Mouse (Mus musculus): Measurements from ENCODE around the gene Gmpr. TPM values are rescaled to one million over a fixed set of nuclear protein-coding genes. Genes with fewer than 3 reads are reported as not detected.

Gmpr gene
- polyA plus RNA-seq, 1 experiment, result 63.8 TPM

DNA sequence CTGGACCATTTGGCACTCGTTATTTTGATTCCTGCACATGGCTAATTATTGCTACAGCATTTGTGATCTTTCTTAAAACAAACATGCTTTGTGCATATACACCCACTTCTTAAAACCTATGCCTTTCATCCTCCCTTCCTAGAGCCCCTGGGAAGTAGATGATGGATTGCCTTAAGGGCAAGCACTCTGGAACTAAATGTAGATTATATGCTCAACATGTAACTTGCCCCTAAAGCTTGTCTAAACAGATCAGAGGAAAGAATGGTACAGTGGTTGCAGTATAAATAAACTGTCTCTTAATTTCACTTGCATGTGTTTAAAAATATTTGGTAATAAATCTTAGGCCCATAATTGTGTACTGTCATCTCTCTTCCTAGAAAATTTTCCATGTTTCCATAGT is 86.7 kb downstream of the Gmpr start:
- DNase-seq (ENCODE audit: extremely low spot score in 1 of 2, low spot score in 1 of 2), result no peak

DNA sequence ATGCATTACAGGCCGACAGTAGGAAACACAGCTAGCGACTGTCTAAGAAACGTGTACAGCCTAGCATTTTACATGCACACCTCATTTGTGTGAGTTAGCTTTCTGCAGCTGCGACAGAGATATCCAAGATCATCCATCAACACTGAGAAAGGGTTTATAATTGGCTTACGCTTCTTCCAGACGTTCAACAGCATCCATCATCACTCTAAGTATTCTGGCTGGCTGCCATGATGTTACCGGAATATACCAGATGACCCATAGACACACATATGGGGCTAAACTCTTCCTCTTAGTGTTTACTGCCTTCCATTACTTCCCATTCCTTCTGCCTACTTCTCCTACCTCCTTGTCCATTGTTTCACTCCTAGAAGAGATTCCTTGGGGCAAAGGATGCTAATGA is 88.2 kb downstream of the Gmpr start:
- no peak for DNase-seq (ENCODE audit: extremely low spot score in 1 of 2, low spot score in 1 of 2)

DNA sequence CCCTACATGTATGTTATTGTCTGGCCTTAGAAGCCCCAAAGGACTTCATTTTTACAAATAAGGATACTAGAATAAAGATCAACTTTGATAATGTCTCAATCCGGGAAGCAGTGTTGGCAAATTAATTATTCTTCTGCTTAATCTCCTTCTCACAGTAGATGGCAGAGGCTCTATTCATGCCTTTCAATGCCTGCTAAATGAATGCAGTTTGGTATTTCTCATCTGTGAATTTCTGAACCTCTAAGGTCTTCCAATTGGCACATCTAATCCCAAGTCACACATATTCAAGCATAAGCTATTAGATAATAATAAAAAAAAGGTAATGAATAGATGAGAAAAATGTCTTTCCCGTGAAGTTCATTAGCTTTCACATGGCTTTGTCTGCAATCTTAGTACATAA is 92.6 kb downstream of the Gmpr start:
- no peak for DNase-seq (ENCODE audit: extremely low spot score in 1 of 2, low spot score in 1 of 2)

DNA sequence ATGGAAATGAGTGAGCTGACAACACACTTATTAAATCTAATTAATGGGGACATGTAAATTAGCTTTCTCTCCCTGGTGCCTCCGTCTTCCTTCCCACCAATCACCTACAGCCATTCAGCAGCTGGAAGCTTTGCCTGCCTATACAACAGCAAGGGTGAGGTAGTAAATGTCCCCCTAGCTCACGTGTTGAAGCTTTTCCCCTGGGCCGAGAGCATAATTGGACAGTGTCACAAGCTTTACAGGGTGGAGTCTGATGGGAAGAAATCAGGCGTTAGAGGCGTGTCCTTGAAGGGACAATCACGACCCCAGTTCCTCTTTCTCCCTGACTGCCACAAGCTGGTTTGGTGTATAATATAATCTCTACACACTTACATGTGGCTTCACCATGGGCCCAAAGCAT is 93.2 kb downstream of the Gmpr start:
- DNase-seq (ENCODE audit: extremely low spot score in 1 of 2, low spot score in 1 of 2), result no peak

Other genes with a start within 250 kb of the Gmpr start
- gene Mylip, start 117.7 kb upstream of the Gmpr start, polyA plus RNA-seq (2012; rRNA removed), result 13.3 and 15.3 TPM in 2 replicates

Measured in frontal cortex, adult 2 months (tissue).